Mouse (Mus musculus) lung, adult 10 weeks (tissue): ENCODE measurements around the gene Olfr115. TPM values are rescaled to one million over a fixed set of nuclear protein-coding genes. Genes with fewer than 3 reads are reported as not detected.

Source experiments
- polyA plus RNA-seq: library from polyadenylated mRNA; stranded (reverse); fragments of 350-450 nt; fragmentation: Illumina TruSeq; extraction: RNeasy Lipid Tissue Mini Kit (QIAGEN cat#74804); gene quantifications from one replicate; pipeline ENCODE4 v1.2.3, GENCODE M21; 2014; ENCODE audit warnings: low read depth, low replicate concordance; ENCODE audit not compliant: insufficient read depth

The Olfr115 gene
- not detected for polyA plus RNA-seq

DNA sequence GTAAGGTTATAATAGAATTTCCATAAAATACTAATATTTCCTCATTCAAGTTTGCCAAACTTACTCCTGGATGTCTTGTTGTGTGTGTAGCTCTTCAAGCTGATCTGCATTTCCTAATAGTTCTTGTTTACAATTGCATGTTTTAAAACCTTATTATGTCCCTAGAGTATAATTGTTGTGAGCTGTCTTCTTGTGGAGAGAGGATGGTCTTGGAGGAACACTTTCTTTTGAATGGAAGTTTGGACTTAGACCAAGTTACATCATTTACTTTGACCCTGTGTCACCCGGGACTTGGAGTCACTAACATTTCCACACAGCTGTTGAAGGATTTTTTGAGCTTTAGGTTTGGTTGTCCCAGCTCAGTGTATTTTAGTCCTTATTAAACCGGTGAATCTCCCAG lies at the start of gene Olfr115, which contains the start of gene Olfr116:
Gene Olfr115, minus strand, starts transcription at position 101 of the 400 bp plus-strand sequence.
Gene Olfr116, minus strand, starts transcription at position 191 of the 400 bp plus-strand sequence.

DNA sequence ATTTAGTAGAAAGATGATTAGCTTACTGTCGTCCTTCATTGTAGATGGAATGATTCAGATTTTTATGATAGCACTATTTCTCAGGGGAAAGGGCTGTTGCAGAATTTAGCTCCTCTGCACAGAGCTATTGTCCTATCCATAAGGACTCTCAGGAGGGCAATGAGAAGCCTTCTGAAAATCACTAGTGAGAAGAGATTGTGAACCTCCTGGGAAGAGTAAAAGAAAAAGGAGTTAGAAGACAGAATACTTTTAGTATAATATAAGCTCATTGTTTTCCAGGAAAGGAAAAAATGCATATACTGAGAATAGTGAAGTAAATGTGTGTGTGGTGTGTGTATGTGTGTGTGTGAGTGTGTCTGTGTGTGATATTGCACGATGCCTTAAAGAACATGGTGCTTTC lies 39.8 kb upstream of the Olfr115 start, which contains the start of gene Olfr118:
Gene Olfr118, plus strand, starts transcription at position 301 of the 400 bp plus-strand sequence.

DNA sequence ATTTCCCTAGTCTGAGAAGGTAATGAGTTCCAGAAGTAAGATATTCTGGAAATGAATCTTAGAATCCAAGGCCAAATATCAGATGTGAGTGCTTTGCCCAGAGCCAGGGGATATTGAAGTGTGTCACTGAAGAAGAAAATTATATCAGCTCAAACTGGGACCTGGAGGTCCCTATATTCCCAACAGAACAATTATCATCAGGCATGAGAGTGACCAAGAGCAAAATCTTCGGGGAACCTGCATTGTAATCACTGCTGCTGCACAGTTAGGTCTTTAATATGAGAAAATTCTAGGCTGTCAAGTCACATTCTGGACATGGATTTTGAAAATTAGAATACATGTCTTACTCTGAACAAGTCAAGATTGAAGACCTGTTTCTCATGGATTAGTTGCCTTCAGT lies 36.8 kb upstream of the Olfr115 start, which contains the start of gene Olfr117:
Gene Olfr117, minus strand, starts transcription at position 101 of the 400 bp plus-strand sequence.

DNA sequence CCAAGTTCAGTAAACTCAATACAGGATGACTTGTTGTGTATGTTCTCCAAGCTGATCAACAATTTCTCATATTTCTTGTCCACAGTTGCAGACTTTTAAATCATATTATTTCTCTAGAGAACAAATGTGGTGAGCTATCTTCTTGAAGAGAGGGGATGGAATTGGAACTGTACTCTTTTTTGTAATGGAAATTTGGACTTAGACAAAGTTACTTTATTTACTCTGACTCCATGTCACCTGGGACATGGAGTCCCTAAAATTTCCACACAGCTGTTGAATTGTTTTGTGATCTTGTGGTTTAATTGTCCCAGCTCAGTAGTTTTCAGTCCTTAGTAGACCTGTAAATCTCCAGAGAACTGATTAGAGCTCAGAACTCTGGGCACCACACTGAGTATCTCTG lies 34.3 kb downstream of the Olfr115 start, which contains the start of gene Olfr114:
Gene Olfr114, minus strand, starts transcription at position 101 of the 400 bp plus-strand sequence.

DNA sequence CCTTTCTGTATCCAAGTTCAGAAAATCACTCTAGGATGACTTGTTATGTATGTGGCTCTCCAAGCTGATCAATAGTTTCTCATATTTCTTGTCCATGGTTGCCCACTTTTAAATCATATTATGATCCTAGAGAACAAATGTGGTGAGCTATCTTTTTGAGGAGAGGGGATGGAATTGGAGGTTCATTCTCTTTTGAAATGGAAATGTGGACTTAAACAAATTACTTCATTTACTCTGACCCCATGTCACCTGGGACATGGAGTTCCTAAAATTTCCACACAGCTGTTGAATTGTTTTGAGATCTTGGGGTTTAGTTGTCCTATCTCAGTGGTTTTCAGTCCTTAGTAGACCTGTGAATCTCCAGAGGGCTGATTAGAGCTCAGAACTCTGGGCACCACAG lies 49.3 kb downstream of the Olfr115 start, which contains the start of gene Olfr113:
Gene Olfr113, minus strand, starts transcription at position 101 of the 400 bp plus-strand sequence.

DNA sequence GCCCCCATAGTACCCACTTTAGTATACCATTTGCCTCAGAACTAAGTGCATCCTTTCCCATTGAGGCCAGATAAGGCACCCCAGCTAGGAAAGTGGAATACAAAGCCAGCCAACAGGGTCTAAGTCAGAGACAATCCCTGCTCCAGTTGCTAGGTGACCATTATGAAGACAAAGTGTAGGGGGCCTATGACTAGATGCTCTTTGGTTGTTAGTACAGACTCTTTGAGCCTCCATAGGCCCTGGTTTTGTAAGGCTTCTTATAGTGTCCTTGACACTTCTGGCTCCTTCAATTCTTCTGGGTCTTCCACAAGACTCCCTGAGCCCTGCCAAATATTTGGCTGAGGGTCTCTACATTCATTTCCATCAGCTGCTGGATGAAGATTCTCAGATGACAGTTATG lies 57.6 kb downstream of the Olfr115 start, which contains the start of gene Olfr112:
Gene Olfr112, minus strand, starts transcription at position 101 of the 400 bp plus-strand sequence.

Other genes starting within 250 kb of the Olfr115 start
- not detected for gene Olfr105-ps, start 248.1 kb downstream of the Olfr115 start, polyA plus RNA-seq
- gene Olfr106-ps, start 236.7 kb downstream of the Olfr115 start, polyA plus RNA-seq, result not detected
- gene Olfr107, start 227.9 kb downstream of the Olfr115 start, polyA plus RNA-seq, result not detected
- not detected for gene Olfr108, start 181.6 kb downstream of the Olfr115 start, polyA plus RNA-seq
- gene Olfr109, start 168.2 kb downstream of the Olfr115 start, polyA plus RNA-seq, result not detected
- 0.43 TPM for gene H2-M2, start 143.6 kb downstream of the Olfr115 start, polyA plus RNA-seq
- gene Olfr110, start 134.6 kb downstream of the Olfr115 start, polyA plus RNA-seq, result not detected
- not detected for gene Olfr111, start 119.1 kb downstream of the Olfr115 start, polyA plus RNA-seq
- gene Olfr112, start 57.7 kb downstream of the Olfr115 start, polyA plus RNA-seq, result not detected
- not detected for gene Olfr113, start 49.4 kb downstream of the Olfr115 start, polyA plus RNA-seq
- gene Olfr114, start 34.4 kb downstream of the Olfr115 start, polyA plus RNA-seq, result not detected
- gene Olfr116, start 90 bp upstream of the Olfr115 start, polyA plus RNA-seq, result not detected
- not detected for gene Olfr117, start 36.7 kb upstream of the Olfr115 start, polyA plus RNA-seq
- not detected for gene Olfr118, start 39.9 kb upstream of the Olfr115 start, polyA plus RNA-seq
- gene Olfr119, start 69.5 kb upstream of the Olfr115 start, polyA plus RNA-seq, result not detected
- not detected for gene Olfr120, start 94.7 kb upstream of the Olfr115 start, polyA plus RNA-seq
- gene Olfr121, start 121.7 kb upstream of the Olfr115 start, polyA plus RNA-seq, result not detected
- not detected for gene Olfr122, start 141.5 kb upstream of the Olfr115 start, polyA plus RNA-seq
- not detected for gene Olfr123, start 166.4 kb upstream of the Olfr115 start, polyA plus RNA-seq
- gene Olfr124, start 172.8 kb upstream of the Olfr115 start, polyA plus RNA-seq, result not detected
- not detected for gene Olfr125, start 205.8 kb upstream of the Olfr115 start, polyA plus RNA-seq
- not detected for gene Olfr126, start 220.4 kb upstream of the Olfr115 start, polyA plus RNA-seq